Mouse (Mus musculus) granulocyte monocyte progenitor cell, adult 5-6 weeks (primary cell): ENCODE results near the gene Nr4a3. TPM values are rescaled to one million over a fixed set of nuclear protein-coding genes. Genes with fewer than 3 reads are reported as not detected.
A peak's percentile ranks its signal among the peaks of the same experiment; 100 is the strongest.

Source experiments
- ATAC-seq: replicated peaks from 2 replicates; pipeline ENCODE4 v1.8.0; 2016; ENCODE audit warnings: mild to moderate bottlenecking, moderate TSS enrichment, inconsistent platforms; ENCODE audit not compliant: poor library complexity, severe bottlenecking
- total RNA-seq, 2 experiments: library from RNA; stranded (forward) in 1 of 2; stranded (reverse) in 1 of 2; fragments of 200-712, 200-1000 nt in 1 of 2; fragments of >200 nt in 1 of 2; fragmentation: Nextera tagmentation in 1 of 2; gene quantifications; 2 replicates each; pipeline ENCODE4 v1.2.3; 2014 to 2017

Gene Nr4a3
- total RNA-seq (2014; fragmentation: Nextera tagmentation) = 0.21 TPM in 1 of 2 replicates, not detected in the other
- total RNA-seq (2017) = 0.36 and 0.99 TPM in 2 replicates

GRCm38 (mm10) chr4:48044491-48045211 lies at the start of gene Nr4a3:
Gene Nr4a3 (plus strand): TSS chr4:48045153.
- ATAC-seq = peak; percentile 46

- no peak for ATAC-seq
Observed at GRCm38 (mm10) chr4:48002969-48003368, 42.0 kb upstream of the Nr4a3 start.

- ATAC-seq = no peak
Observed at GRCm38 (mm10) chr4:48003456-48003855, 41.5 kb upstream of the Nr4a3 start.

- peak; percentile 55 for ATAC-seq
Observed at GRCm38 (mm10) chr4:48006355-48006754, 38.6 kb upstream of the Nr4a3 start.

DNA sequence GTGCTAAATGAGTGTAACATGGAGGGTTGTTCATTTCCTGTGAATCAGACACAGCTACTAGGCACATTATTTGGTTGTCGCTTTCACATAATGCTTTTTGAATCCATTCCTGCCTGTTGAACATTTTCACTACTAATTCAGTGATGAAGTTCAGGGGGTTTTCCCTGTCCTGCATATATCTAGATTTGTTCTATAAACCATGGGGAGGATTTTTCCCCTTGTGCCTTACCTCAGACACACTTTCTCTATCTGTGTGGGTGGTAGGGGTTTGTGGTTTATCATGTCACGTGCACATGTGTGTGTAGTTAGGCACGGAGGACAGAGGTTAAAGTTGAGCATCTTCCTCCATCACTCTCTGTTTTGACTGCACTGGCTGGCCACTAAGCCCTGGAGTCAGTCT lies 32.7 kb upstream of the Nr4a3 start:
- ATAC-seq = no peak

DNA sequence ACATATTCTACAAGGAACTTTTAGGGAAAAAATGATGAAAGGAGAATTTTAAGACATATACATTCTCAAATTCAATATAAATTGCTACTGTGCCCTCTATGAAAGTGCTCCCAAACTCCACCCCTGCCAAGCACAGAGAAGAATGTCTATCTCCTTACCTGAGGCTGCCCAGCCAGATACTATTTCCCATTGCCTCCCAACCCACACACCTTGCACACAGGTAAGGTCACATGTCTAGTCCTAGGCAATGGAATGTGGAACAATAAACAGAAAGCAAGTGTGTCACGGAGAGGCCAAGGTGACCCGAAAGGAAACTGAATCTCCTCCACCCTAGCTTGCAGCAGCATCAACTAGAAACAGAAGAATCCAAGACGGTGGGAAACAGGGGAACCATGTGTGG lies 22.0 kb upstream of the Nr4a3 start:
- ATAC-seq = no peak

DNA sequence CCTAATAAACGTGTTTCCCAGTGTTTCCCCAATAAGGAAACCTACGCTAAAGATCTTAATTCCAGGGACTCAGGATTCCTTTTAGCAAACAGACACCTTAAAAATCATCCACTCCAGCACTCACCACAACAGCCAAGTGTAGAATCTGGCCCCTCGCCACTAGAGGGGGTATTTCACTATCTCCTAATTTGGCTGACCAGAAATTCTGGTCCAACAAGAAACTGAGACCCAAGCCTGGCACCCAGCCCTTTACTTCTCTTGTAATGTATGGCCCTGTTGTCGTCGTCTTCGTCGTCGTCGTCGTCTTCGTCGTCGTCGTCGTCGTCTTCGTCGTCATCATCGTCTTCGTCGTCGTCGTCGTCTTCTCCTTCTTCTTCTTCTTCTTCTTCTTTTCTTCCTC lies 15.3 kb upstream of the Nr4a3 start:
- ATAC-seq = peak; percentile 35; the same call in 1 of the 2 replicates

DNA sequence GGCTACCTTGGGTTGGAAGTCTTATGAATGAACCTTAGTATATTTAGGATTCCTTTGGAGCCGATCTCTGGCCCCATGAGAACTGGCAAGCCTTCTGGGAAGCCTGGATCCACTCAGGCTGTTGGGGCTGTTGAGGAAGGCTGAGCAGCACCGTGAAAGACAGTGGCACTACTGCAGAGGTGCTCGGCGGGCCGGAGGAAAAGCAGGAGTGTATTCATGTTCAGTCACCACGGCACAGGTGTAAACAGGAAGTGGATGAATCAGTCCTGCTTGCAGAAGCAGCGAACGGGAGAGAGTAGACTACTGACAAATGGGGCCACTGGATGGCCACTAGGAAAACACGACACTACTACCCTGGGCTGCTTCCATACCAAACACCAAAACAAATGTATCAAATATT lies 10.7 kb upstream of the Nr4a3 start:
- ATAC-seq = no peak

DNA sequence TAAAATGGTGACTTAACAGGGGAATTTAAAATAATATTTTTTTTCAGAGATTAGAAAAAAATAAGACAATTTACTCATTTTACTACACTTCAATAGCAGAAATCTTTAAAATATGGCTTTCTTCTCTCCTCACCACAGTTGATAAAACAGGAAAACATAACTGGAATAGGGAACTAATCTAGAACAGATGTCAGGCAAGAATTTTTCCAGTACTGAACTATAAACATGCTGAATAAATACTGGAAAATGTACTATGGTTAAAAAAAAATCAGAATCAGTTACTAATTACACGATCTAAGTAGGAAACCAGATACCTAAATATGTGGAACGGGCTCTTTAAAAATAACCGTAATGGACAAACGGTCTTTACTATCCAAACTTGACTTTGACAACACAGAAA lies 7.3 kb upstream of the Nr4a3 start:
- no peak for ATAC-seq

DNA sequence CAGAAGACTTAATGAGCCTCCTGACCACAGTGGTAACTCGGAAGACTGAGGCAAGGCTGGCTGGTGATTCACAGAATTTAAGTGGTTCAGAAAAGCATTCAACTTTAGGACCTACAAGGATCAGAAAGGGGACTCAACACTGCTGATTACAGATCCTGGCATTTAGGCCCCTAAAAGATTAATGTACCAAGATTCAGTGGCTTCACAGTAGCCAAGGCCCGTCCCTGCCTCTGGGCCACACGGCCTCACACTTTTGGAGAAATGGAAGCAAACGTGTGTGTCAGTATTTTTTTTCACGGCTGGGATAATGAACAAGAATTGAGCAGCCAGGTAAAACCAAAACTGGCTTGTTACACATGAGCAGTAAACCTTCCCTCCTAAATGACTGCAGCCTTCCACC lies 6.1 kb upstream of the Nr4a3 start:
- ATAC-seq = no peak

- ATAC-seq = no peak
Observed at GRCm38 (mm10) chr4:48039736-48040135, 5.2 kb upstream of the Nr4a3 start.

GRCm38 (mm10) chr4:48042466-48042785 lies 2.5 kb upstream of the Nr4a3 start:
- no peak for ATAC-seq

DNA sequence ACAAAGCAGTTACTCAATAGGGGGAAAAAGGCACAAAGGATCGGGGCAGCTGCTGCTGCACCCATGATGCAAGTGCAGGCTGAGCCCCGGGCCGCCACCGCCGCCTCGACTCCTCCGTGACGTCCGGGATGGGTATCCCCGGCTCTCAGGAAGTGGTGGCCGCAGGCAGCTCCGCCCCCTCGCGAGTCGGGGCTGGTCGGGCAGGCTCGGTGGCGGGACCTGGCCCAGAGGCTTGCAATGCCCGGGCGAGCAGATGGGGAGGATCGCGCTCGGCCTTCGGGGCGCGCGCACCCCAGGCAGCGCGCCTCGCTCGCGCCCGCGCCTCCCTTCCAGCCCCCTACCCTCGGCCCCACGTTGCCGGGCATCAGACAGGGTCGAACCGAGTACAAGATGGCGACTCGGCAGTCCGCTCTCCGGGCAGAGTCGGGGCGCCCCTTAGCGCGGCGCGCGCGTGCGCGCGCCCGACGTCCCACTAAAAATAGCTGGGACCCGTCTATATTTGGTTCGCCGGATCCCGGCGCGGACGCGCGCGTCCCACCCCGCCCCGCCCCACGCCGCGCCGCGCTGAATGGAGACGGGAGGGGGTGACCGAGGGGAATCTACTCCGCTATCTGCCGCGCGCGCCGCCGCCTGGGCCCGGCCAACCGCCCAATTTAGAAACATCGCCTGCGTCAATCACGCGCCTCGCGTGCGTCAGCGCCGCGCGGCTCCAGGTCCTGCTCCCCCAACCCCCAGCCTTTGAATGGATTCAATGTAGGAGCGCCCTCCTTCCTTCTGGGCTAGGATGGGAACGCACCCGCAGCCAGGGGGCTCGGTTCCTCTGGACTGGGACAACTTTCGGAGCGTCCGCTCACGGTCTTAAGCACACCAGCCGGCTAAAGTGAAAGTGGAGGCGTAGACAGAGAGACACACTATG lies 1.9 kb upstream of the Nr4a3 start:
- ATAC-seq = peak; percentile 63

DNA sequence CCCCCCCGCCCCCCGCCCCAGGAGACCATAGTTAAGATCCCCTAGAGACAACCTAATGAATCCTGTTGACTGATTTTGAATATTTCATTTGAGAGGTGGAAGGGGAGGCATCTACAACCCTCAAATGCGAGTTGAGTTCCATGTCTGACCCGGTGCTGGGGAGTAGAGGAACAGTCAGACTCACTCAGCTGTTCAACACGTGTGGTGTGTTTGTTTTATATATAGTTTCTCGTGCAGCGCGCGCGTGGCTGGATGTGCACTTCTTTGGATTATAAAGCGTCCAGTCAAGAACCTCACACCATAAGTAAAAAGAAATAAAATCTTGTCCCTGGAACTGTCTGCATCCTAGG lies 837 bp upstream of the Nr4a3 start:
- ATAC-seq = no peak

- no peak for ATAC-seq
Observed at GRCm38 (mm10) chr4:48045281-48045720, 348 bp downstream of the Nr4a3 start.

DNA sequence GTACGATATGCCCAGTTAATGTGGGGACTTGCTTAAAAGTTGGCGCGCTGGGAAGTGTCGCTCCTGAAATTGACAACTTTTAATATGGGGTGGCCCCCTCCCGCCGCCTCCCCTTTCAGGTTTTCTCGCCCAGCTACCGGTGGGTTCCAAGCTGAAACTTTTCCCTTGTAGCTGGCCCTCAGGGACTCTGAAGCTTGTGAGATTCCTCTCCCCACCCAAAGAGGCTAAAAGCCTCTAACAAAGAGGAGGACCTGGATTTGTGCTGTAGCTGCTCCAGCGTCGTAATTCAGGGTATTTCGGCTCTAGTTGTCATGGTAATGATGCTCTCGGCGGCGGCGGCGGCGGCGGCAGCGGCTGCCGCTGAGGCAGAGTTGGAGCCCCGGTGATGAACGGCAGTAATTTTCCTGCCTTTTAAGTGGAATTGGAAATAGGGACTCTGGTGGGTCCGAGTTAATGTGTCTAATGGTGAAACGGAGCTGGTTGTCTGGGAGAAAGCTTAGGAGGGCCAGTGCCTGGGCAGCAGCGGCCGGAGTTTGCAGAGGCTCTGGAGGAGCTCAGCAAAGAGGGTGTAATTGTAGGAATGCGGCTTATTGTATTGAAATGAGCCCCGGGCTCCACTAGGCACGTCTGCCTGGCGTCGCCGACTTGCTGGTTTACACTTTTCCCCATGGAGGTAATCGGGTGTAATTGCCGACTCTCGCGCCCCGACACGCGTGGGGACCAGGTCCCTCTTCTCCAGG lies 938 bp downstream of the Nr4a3 start:
- no peak for ATAC-seq

DNA sequence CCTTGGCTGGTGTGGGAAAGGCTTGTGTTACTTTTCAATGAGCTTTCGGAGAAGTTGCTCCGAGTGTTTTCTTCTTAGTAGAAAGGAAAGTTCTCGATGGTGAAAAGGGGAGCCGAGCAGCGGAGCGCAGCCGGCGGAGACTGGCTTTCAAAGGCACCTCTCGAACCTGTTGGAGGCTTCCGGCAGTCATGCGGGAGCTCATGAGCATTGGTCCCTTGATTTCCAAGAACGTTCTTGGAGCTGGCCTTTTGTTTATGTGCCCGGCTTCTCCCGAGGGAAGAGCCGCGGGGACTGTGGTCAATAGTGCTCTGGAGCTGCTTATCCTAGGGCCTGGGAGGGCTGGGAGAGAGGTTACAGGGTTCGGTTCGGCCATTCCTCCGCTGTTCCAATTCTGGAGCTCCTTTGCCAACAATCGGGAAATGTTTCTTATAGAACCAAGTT lies 1.5 kb downstream of the Nr4a3 start:
- no peak for ATAC-seq

- ATAC-seq = no peak
Observed at GRCm38 (mm10) chr4:48047136-48047765, 2.3 kb downstream of the Nr4a3 start.

DNA sequence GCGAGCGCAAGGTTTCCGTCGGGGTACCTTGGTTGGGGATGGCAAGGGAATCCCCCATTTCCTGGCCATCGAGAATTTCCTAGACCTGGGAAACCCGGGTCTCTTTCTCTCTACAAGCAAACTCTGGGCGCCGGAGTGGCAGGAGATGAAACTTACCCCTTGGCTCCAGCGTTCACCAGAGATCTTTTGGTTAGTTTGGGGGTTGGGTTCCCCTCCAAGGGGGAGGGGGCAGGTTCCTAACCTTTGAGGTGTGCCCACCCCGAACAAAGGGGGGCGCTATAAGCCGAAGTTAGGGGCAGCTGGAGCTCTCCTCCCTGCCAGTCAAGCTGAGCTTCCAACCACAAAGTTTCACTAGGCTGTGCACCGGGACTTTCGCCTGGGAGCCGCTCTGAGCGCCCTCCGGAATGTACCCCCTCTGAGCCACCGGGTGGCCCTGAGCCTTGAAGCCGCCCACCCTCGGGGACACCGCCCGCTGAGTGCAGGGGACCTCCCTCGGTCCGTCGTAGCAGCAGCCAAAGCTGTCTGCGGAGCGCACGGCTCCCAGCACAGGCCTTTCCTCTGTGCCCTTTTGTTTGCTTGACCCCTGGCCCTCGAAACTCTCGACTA lies 2.9 kb downstream of the Nr4a3 start:
- ATAC-seq = no peak
